In the genomic region with DNA sequence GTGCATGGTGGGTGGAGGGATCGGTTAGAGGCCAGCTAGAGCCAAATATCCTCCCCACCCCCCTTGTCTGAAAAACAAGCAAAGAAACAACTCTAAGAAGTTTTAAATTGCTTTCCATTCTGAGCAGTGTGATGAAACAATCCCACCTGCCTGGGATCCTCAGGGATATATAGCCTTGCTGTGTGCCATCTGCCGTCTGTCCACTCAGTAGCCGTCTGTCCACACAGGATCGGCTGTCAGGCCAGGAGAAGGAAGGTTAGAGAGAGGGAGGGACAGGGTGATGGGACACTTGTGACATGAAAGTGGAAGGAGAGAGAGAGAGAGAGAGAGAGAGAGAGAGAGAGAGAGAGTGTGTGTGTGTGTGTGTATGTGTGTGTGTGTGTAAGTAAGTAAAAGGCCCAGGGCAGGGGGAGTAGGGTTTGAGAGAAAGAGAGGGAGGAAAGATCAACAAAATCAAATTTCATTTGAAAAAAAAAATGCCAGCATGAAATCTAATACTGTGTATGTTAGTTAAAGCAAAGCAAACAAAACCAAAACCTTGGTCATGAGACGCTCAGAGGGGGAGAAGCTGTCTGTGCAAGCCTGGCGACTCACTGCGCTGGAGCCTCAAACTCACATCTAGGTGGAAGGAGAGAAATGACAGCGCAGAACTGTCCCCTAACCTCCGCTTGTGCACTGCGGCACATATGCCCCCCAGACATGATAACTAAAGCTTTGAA, we compare ENCODE assay signal across 14 mouse cellular contexts.
"Had no signal": no experiment of that assay in that cellular context is flagged by ENCODE, and none has a peak within 500 bp of the region (broad histone marks: within the 10 kb centered on the region; RNA-seq: fewer than 3 reads in every experiment).

No protein-coding gene starts in this region.

- H3K27ac ChIP-seq: limb, embryonic 12.5 days; liver, embryonic 13.5 days; neural tube, embryonic 13.5 days; stomach, embryonic 15.5 days had no signal

- H3K27me3 ChIP-seq: limb, embryonic 12.5 days; liver, embryonic 13.5 days; neural tube, embryonic 13.5 days; stomach, embryonic 15.5 days had no signal

- H3K9ac ChIP-seq: limb, embryonic 12.5 days; liver, embryonic 13.5 days; liver, postnatal 0 days; neural tube, embryonic 13.5 days; stomach, embryonic 15.5 days had no signal

- H3K4me2 ChIP-seq: limb, embryonic 12.5 days; liver, embryonic 13.5 days; neural tube, embryonic 13.5 days; stomach, embryonic 15.5 days had no signal

- H3K4me3 ChIP-seq: limb, embryonic 12.5 days; liver, embryonic 13.5 days; neural tube, embryonic 13.5 days; stomach, embryonic 15.5 days had no signal

- DNase-seq: kidney, adult 2 months; layer of hippocampus, postnatal 36 days; liver; liver, embryonic 13.5 days; liver, postnatal 0 days; lung, postnatal 36 days; midbrain, embryonic 14.5 days; right cerebral cortex, postnatal 14 days; thymus, adult 2 months; thymus, postnatal 25 days had no signal

- H3K4me1 ChIP-seq: limb, embryonic 12.5 days; liver, embryonic 13.5 days; stomach, embryonic 15.5 days had no signal

- H3K36me3 ChIP-seq: limb, embryonic 12.5 days; liver, embryonic 13.5 days; stomach, embryonic 15.5 days had no signal

- H3K9me3 ChIP-seq: limb, embryonic 12.5 days; liver, embryonic 13.5 days; neural tube, embryonic 13.5 days; stomach, embryonic 15.5 days had no signal

- ATAC-seq: intestine, embryonic 16.5 days; liver, postnatal 0 days had no signal
